Mouse (Mus musculus): Measurements from ENCODE around the gene Cog4.

- TF ChIP-seq GATA1 (IDR thresholded peaks at IDR 0.05; ENCODE audit: borderline replicate concordance, low read length), result no peak
- no peak for TF ChIP-seq FLI1 (IDR thresholded peaks at IDR 0.05; ENCODE audit: low read length)
These were observed 43.6 kb downstream of the Cog4 start for GRCm38 (mm10) chr8:110889904-110890470.

Data from megakaryocyte, embryonic 14.5 days (primary cell).